Mouse (Mus musculus): Measurements from ENCODE around the gene Fign.
A peak's percentile ranks its signal among the peaks of the same experiment; 100 is the strongest.

Fign gene

GRCm38 (mm10) chr2:64048142-64048541 lies 49.7 kb downstream of the Fign start:
- DNase-seq, result no peak

GRCm38 (mm10) chr2:64043099-64043498 lies 54.7 kb downstream of the Fign start:
- peak; percentile 56 to 66 for DNase-seq

- DNase-seq, result no peak
These were observed 62.4 kb downstream of the Fign start for GRCm38 (mm10) chr2:64035393-64035792.

GRCm38 (mm10) chr2:64033871-64034270 lies 64.0 kb downstream of the Fign start:
- DNase-seq, result no peak

GRCm38 (mm10) chr2:64025961-64026360 lies 71.9 kb downstream of the Fign start:
- no peak for DNase-seq

- no peak for DNase-seq
These were observed 103.4 kb downstream of the Fign start for GRCm38 (mm10) chr2:63994304-63995023.

- DNase-seq, result no peak
These were observed 112.4 kb downstream of the Fign start for GRCm38 (mm10) chr2:63985426-63985825.

- no peak for DNase-seq
These were observed 115.5 kb downstream of the Fign start for GRCm38 (mm10) chr2:63982351-63982751.

GRCm38 (mm10) chr2:63981449-63981848 lies 116.4 kb downstream of the Fign start:
- DNase-seq, result no peak

- DNase-seq, result no peak
These were observed 128.2 kb downstream of the Fign start for GRCm38 (mm10) chr2:63969633-63970032.

GRCm38 (mm10) chr2:63931041-63931440 lies 166.8 kb downstream of the Fign start:
- DNase-seq, result no peak

GRCm38 (mm10) chr2:63926481-63927097 lies 171.2 kb downstream of the Fign start:
- DNase-seq, result no peak

GRCm38 (mm10) chr2:63925721-63926235 lies 172.1 kb downstream of the Fign start:
- peak; percentile 24 to 37 for DNase-seq

All from kidney, postnatal 36 days (tissue).